Mouse (Mus musculus) liver, embryonic 11.5 days (tissue): Measurements from ENCODE around the gene Nanog. TPM values are rescaled to one million over a fixed set of nuclear protein-coding genes. Genes with fewer than 3 reads are reported as not detected.
"Not testable (repeated sequence)": the region's sequence is repeated elsewhere in the genome, so short reads cannot be mapped to it uniquely, and the experiment has no call there.

ENCODE experiments used
- ATAC-seq: fragments of 200-750 bp; cut with Nextera tagmentation; replicated peaks from 2 replicates; pipeline ENCODE4 v1.8.0; 2017; ENCODE audit warnings: moderate number of reproducible peaks, mild to moderate bottlenecking, moderate TSS enrichment, moderate library complexity; ENCODE audit not compliant: low FRiP score
- DNase-seq: peaks from one replicate; pipeline ENCODE4 v3.0.0-alpha.2; 2017; ENCODE audit warnings: low spot score
- H3K27ac ChIP-seq: fragments of 300-500 bp; sonication (generic); 2 replicates; pipeline ENCODE4 v1.5.1; 2014; ENCODE audit warnings: mild to moderate bottlenecking, low read depth, low read length, control low read depth
- H3K27me3 ChIP-seq: fragments of 300-500 bp; sonication (generic); replicated peaks from 2 replicates; pipeline ENCODE4 v1.6.1; 2014; ENCODE audit warnings: low read length, mixed read lengths; ENCODE audit not compliant: control insufficient read depth, insufficient read depth
- H3K36me3 ChIP-seq: fragments of 300-500 bp; sonication (generic); 2 replicates; pipeline ENCODE4 v1.6.1; 2014; ENCODE audit warnings: mild to moderate bottlenecking, low read length, moderate library complexity, mixed read lengths; ENCODE audit not compliant: control insufficient read depth, insufficient read depth
- H3K4me1 ChIP-seq: fragments of 300-500 bp; sonication (generic); replicated peaks from 2 replicates; pipeline ENCODE4 v1.6.1; 2014; ENCODE audit warnings: low read length, mixed read lengths; ENCODE audit not compliant: control insufficient read depth, insufficient read depth
- H3K4me2 ChIP-seq: fragments of 300-500 bp; sonication (generic); 2 replicates; pipeline ENCODE4 v1.6.1; 2014; ENCODE audit warnings: mild to moderate bottlenecking, control low read depth, moderate library complexity
- H3K4me3 ChIP-seq: fragments of 300-500 bp; sonication (generic); 2 replicates; pipeline ENCODE4 v1.5.1; 2014; ENCODE audit warnings: low read depth, low read length, control low read depth
- H3K9ac ChIP-seq: fragments of 300-500 bp; sonication (generic); 2 replicates; pipeline ENCODE4 v1.6.1; 2014; ENCODE audit warnings: low read depth, low read length, control low read depth
- H3K9me3 ChIP-seq: fragments of 300-500 bp; sonication (generic); 2 replicates; pipeline ENCODE4 v1.6.1; 2016; ENCODE audit warnings: low read length, inconsistent platforms, mixed read lengths; ENCODE audit not compliant: control insufficient read depth
- WGBS: fragments of 180-500 bp; shearing (Covaris S2); extraction: QIAGEN DNeasy Blood & Tissue Kit; methylation state at CpG from one replicate; pipeline ENCODE4 v1.1.7; 2014; 5-methylcytosine and 5-hydroxymethylcytosine counted together
- polyA plus RNA-seq: library from polyadenylated mRNA; unstranded; fragments of >200 nt; fragmentation: Nextera tagmentation; extraction: Ambion mirVana; gene quantifications from 2 replicates; pipeline ENCODE4 v1.2.1, GENCODE M21; 2014

The Nanog gene
- polyA plus RNA-seq, 1 experiment from 2014 or later: 0.08 TPM

DNA sequence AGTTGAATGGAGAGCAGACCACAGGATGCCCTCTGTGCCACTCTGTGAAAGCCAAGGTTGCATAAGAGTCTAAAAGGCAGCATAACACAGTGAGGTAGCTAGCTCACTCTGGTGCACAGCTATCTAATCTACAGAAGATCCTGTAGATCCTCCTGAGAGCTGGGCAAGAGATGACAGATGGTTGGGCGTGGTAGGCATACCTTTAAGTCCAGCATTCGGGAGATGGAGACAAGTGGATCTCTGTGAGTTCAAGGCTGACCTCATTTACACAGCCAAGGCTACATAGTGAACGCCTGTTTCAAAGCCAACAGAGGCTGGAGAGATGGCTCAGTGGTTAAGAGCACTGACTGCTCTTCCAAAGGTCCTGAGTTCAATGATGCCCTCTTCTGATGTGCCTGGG is 11.9 kb upstream of the Nanog start:
- 87% methylated on average over 3 of the region's 3 CpGs for WGBS
- no peaks in the 10 kb centered on the region for H3K4me1 ChIP-seq

DNA sequence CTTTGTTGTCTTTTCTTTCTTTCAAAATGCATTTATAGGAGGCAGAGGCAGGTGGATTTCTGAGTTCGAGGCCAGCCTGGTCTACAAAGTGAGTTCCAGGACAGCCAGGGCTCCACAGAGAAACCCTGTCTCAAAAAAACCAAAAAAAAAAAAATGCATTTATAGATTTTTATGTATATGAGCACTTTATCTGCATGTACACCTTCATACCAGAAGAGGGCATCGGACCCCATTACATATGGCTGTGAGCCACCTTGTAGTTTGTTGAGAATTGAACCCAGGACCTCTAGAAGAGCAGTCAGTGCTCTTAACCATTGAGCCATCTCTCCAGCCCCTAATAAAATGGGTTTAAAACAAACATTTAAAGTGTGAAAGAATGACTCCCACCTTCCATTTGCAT is 7.7 kb upstream of the Nanog start:
- not testable (repeated sequence) for H3K4me1 ChIP-seq, H3K4me2 ChIP-seq, ATAC-seq, H3K9me3 ChIP-seq, H3K4me3 ChIP-seq, DNase-seq, H3K9ac ChIP-seq, H3K27ac ChIP-seq, H3K27me3 ChIP-seq, H3K36me3 ChIP-seq
- WGBS: 67% methylated on average over 2 of the region's 2 CpGs

More for the DNA sequence above, 11.9 kb upstream of the Nanog start:
- no peak overlapping the region for H3K9ac ChIP-seq
- DNase-seq (no peak), ATAC-seq (no peak)
- no peaks in the 10 kb centered on the region for H3K9me3 ChIP-seq
- no peak overlapping the region for H3K4me3 ChIP-seq
- H3K27me3 ChIP-seq: no peaks in the 10 kb centered on the region
- H3K4me2 ChIP-seq: no peak overlapping the region
- no peak overlapping the region for H3K27ac ChIP-seq
- H3K36me3 ChIP-seq: no peaks in the 10 kb centered on the region

DNA sequence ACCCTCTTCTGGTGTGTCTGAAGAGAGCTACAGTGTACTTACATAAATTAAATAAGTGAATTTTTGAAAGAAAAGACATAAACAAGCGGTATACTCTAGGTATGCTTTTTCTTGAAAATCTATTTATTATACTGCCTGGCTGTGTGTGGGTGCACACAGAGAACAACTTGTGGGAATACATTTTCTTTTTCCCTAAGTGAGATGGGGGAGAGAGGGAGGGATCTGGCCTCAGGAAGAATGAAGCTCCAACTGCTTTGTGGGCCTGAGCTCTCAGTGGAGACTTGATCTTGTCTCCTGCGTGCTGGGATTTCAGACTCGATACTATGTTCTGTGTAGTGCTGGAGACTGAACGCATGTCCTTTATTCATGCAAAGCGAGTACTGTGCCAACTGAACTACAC is 5.5 kb upstream of the Nanog start:
- Histone ChIP-seq H3K9me3 (no peaks in the 10 kb centered on the region), H3K9ac (no peak overlapping the region), H3K4me2 (no peak overlapping the region), H3K36me3 (no peaks in the 10 kb centered on the region), H3K4me3 (no peak overlapping the region), H3K27me3 (no peaks in the 10 kb centered on the region), H3K4me1 (no peaks in the 10 kb centered on the region), H3K27ac (no peak overlapping the region)
- 79% methylated on average over 5 of the region's 5 CpGs for WGBS
- ATAC-seq (no peak), DNase-seq (no peak)

- H3K9me3 ChIP-seq: no peaks in the 10 kb centered on the region
- H3K4me2 ChIP-seq: peak overlapping the region; percentile 44
- H3K9ac ChIP-seq: no peak overlapping the region
- no peaks in the 10 kb centered on the region for H3K4me1 ChIP-seq
- no peaks in the 10 kb centered on the region for H3K36me3 ChIP-seq
- DNase-seq (peak; percentile 34), ATAC-seq (no peak)
- peaks cover 3% of the 10 kb centered on the region; the same call in 1 of the 2 replicates for H3K27me3 ChIP-seq
- no peak overlapping the region for H3K27ac ChIP-seq
- H3K4me3 ChIP-seq: no peak overlapping the region
- WGBS: 21% methylated on average over 20 of the region's 20 CpGs
Observed at GRCm38 (mm10) chr6:122702480-122703124, 4.7 kb upstream of the Nanog start.

GRCm38 (mm10) chr6:122703251-122703650 is 4.0 kb upstream of the Nanog start:
- H3K4me2 ChIP-seq: no peak overlapping the region
- H3K9me3 ChIP-seq: no peaks in the 10 kb centered on the region
- ATAC-seq (no peak), DNase-seq (no peak)
- WGBS: 20% methylated on average over 6 of the region's 6 CpGs
- no peak overlapping the region for H3K9ac ChIP-seq
- H3K27ac ChIP-seq: no peak overlapping the region
- H3K27me3 ChIP-seq: peaks cover 4% of the 10 kb centered on the region
- no peak overlapping the region for H3K4me3 ChIP-seq
- H3K36me3 ChIP-seq: no peaks in the 10 kb centered on the region
- no peaks in the 10 kb centered on the region for H3K4me1 ChIP-seq

DNA sequence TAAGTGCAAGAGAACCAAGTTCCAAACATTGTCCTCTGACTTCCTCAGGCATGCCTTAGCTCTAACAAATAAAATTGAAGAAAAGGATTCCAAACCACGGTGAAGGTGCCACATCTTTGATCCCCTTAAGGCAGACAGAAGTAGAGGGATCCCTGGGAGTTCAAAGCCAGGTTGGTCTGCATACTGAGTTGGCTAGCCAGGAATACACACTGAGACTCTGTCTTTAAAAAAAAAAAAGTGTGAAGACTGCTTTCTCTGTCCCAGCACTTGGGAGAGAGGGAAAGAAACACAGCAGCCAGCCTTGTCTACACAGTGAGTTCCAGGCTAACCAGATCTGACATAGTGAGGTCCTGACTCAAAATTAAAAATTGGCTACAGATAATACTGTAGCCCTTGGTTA is 3.6 kb upstream of the Nanog start:
- no peak overlapping the region for H3K4me2 ChIP-seq
- WGBS: 26% methylated on average over 1 of the region's 1 CpGs
- no peak for DNase-seq
- H3K27me3 ChIP-seq: peaks cover 6% of the 10 kb centered on the region
- H3K9me3 ChIP-seq: no peaks in the 10 kb centered on the region
- no peak for ATAC-seq
- H3K4me3 ChIP-seq: no peak overlapping the region
- H3K27ac ChIP-seq: no peak overlapping the region
- H3K36me3 ChIP-seq: no peaks in the 10 kb centered on the region
- H3K4me1 ChIP-seq: no peaks in the 10 kb centered on the region
- H3K9ac ChIP-seq: no peak overlapping the region

DNA sequence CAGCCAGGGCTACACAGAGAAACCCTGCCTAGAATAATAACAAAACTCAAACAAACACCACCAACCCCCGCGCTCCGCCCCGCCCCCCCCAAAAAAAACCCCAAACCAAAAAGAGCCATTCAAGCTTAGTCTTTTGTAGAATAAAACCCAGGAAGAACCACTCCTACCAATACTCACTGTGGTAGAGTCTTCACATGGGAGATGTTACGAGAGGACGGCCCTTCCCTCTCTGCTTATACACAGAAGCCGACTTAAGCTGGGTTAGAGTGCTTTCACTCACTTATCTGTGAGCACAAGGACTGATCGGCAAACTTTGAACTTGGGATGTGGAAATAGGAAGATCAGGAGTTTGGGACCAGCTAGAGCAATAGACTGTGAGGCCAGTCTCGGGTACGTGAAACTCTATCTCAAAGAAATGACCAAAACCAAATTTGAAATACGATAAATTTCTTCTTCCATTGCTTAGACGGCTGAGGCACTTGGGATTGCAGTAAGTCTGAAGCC is 900 bp upstream of the Nanog start:
- H3K9ac ChIP-seq: no peak overlapping the region
- H3K27me3 ChIP-seq: peaks cover 6% of the 10 kb centered on the region
- H3K9me3 ChIP-seq: no peaks in the 10 kb centered on the region
- no peak overlapping the region for H3K4me2 ChIP-seq
- no peak overlapping the region for H3K27ac ChIP-seq
- DNase-seq (no peak), ATAC-seq (no peak)
- no peak overlapping the region for H3K4me3 ChIP-seq
- WGBS: 72% methylated on average over 12 of the region's 12 CpGs
- no peaks in the 10 kb centered on the region for H3K4me1 ChIP-seq
- H3K36me3 ChIP-seq: no peaks in the 10 kb centered on the region

DNA sequence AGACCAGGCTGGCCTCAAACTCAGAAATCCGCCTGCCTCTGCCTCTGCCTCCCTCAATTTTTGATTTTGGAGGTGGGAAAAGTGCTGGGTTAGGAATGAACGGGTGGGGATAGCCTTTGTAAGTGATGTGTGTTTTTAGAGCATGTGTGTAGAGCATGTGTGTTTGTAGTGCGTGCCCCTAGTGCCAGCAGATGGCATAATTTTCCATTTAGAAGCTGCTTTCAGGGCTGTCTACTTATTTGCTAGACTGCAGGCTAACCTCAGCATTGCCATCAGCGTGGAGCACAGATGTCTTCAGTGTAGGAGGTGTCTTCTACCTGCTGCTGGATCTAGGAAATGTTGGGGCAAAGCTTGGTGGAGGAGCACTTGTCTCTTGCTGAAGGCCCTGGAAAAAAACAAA is 1.5 kb downstream of the Nanog start:
- WGBS: 60% methylated on average over 4 of the region's 4 CpGs
- ATAC-seq: no peak

GRCm38 (mm10) chr6:122711455-122711854 is 4.2 kb downstream of the Nanog start:
- Histone ChIP-seq H3K4me1 (peaks cover 6% of the 10 kb centered on the region), H3K4me3 (no peak overlapping the region), H3K4me2 (no peak overlapping the region), H3K27me3 (peaks cover 6% of the 10 kb centered on the region), H3K9ac (no peak overlapping the region), H3K9me3 (no peaks in the 10 kb centered on the region), H3K27ac (no peak overlapping the region), H3K36me3 (no peaks in the 10 kb centered on the region)
- no peak for DNase-seq
- no peak for ATAC-seq
- 65% methylated on average over 2 of the region's 2 CpGs for WGBS

More for the DNA sequence above, 1.5 kb downstream of the Nanog start:
- Histone ChIP-seq H3K36me3 (no peaks in the 10 kb centered on the region), H3K4me2 (no peak overlapping the region), H3K4me1 (no peaks in the 10 kb centered on the region), H3K27ac (no peak overlapping the region), H3K9ac (no peak overlapping the region), H3K4me3 (no peak overlapping the region), H3K9me3 (no peaks in the 10 kb centered on the region), H3K27me3 (peaks cover 6% of the 10 kb centered on the region)
- DNase-seq: no peak
